Mouse (Mus musculus) regulatory T cell (primary cell): ENCODE measurements around the gene Ext2.

Source experiments
- in situ Hi-C: fragments of 300-600 bp; cut with MboI, MseI; formaldehyde crosslinking; loops from one replicate; pipeline ENCODE4 v1.15.1; 2025; ENCODE audit warnings: high pct_unique_total_duplicates

The Ext2 gene

DNA sequence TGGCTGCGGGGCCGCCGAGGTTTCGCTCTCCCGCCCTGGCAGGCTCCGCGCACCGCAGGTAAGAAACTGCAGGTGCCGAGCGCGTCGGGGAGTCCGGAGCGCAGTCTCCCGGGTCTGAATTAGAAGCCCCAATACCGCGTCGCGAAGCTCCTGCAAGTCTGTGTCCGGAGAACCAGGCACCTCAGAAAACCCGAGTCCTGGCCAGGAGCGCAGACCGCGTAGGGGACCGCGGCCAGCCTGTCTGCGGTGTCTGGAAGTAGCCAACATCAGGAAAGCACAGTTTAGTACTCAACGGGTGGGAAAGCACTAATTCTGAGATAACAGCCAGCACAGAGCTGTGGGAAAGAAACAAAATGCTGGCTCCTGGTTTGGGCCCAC is 179.0 kb downstream of the Ext2 start:
- in situ Hi-C loops = loop anchor here (5.0 kb wide), 1 partner anchor 166 kb away; no protein-coding TSS in a partner anchor

DNA sequence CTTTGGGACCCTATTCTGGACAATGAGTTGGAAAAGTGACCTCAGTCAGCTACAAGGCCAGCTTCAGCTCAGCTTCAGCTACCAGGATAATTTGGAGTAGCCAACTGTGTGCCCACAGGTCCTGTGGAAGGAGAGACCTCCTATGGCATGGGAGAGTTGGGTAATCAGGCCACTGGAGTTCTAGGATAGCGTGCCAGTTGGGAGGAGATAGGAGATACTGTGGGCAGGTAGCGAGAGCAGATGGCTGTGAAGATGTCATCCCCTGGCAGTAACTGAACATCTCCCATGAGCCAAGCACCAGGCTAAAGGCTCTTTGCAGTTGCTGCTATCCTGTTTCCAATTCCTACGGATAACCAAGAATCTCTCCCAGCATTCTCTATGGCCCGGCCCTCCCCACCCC is 187.8 kb downstream of the Ext2 start:
- in situ Hi-C loops = no loop called here

DNA sequence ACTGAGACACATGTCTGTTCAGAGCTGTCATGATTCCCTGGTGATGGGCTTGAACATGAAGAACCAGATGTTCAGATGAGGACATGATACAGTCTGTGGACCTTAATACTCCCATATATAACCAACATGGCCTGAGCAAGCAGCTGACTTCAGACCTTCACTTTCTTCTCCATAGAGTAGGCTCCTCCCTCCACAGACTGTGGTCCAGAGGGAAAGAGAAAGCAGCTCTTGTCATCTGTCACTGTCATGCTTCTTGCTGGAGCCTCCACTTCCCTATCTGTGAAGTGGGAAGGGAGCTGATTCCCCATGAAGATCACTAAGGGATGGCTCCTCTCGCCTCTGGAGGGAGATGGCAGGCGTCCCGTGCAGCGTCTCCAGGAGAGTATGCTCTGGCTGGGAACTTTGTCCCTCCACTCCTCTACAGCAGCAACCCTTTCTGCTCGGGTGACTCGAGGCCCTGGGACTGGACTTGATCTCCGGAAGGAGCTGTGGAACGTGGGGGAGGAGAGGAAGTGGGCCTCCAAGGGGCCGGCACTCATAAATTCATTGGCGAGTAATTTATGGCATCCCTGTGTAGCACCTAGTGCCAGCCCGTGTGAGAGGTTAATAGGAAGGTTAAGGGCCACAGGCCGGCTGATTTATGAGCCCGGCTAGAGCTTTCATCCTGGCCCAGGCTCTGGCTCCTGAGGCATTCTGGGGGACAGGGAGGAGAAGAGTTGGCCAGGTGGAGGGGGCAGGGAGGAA is 197.5 kb downstream of the Ext2 start:
- in situ Hi-C loops = no loop called here

- in situ Hi-C loops = no loop called here
Measured at GRCm38 (mm10) chr2:93619208-93619849, 203.0 kb downstream of the Ext2 start.

DNA sequence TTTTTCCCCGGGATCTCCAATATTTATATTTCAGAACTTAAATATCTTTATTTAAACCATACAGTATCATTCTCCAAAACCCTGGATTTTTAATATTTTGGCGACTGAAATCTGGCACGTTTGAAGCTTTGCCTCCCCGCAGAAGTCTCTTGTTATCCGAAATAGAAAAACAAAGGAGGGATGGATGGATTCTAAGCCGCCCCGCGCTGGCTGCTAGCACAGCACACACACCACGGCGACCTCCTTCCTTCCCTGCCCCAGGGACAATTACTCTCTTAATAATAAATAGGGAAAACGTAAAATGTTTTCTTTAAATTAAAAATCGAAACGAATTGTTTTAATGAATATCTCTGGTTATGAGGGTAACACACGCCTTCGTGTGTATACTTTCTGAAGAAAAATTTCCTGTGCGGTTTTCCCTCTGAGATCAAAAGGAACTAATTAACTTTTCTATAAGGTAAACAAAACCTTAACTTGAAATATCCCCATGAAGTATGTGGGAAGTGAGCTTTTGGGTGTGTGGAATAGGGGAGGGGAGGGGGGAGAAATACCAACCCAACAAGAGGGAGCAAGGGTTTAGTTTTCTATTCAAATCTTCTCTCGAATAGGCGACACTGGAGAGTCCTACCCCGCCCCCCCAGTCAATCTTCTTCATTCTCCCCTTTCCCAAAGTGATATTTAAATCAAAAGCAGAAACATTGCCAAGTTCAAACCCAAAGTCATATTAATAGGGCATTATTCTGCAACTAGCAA is 203.7 kb downstream of the Ext2 start:
- in situ Hi-C loops = no loop called here

DNA sequence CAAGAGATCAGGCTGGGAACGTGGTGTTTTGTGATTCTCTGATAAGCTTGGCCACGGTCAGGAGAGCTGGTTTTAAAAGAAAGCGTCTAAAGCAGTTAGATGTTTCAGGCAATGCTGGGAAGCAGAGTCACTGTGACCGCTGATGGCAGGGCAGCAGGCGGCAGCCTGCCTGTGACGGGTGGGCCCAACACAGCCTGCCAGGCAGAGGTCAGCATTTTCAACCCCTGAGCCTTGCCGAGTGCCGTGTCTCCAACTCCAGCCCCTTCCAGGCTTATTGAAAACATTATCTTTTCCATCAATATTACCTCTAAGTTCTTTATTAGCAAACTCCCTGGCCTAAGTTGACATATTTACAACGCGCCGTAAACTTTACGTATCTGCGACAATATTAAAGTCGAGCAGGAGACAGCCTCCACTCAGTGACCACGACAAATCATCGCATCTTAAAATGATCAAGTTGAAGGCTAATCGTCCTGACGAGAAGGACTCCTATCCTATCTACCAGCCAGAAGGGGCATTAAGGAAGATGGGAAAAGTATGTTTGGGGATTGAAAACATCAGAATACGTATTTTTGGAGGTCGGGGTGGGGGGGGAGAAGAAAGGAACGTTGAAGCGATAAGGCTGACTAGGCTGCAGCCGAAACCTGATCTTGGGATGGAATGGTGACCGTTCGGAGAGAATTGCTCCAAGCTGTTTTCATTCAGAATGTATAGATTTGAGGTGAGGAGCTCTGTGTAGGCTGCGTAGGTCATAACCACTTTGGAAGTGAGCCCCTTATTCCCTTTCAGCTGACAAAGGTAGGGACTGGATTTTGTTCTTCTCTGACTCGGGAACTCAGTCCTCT is 206.3 kb downstream of the Ext2 start:
- in situ Hi-C loops = no loop called here

DNA sequence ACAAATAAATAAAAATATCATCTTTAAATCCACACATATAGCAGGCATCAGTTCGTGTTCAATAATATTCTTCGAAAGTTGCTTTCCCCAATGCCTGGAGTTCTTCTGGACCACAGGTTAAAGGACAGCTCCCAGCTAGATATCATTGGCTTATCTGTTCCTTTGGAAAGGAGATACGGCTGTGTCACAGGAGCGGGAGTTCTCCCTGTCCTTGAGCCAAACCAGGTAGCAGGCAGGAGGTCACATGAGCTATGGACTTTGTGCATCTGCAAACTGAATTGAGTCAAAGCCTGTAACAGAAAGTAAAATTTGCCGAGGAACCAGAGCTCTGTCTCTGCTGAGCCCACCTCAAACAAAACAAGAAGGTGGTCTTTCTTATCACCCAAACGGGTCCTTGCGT is 209.3 kb downstream of the Ext2 start:
- in situ Hi-C loops = no loop called here
